Mouse (Mus musculus) kidney, adult 2 months (tissue): ENCODE data around the gene Bud23. TPM values are rescaled to one million over a fixed set of nuclear protein-coding genes. Genes with fewer than 3 reads are reported as not detected.
"Not testable (repeated sequence)": the region's sequence is repeated elsewhere in the genome, so short reads cannot be mapped to it uniquely, and the experiment has no call there.

Experiments used
- DNase-seq: peaks from one replicate; pipeline ENCODE4 v3.0.0; 2021
- H3K27ac ChIP-seq: fragments of 200-500 bp; 2 replicates; pipeline ENCODE4 v1.5.1; 2012; ENCODE audit warnings: low read depth, low read length, control low read depth, inconsistent platforms; ENCODE audit not compliant: insufficient read depth
- H3K27me3 ChIP-seq: fragments of 200-500 bp; replicated peaks from 2 replicates; pipeline ENCODE4 v1.6.1; 2012; ENCODE audit warnings: mild to moderate bottlenecking, moderate library complexity, low read length, inconsistent platforms; ENCODE audit not compliant: control insufficient read depth, insufficient read depth
- H3K36me3 ChIP-seq: fragments of 200-500 bp; 2 replicates; pipeline ENCODE4 v1.6.1; 2012; ENCODE audit warnings: mild to moderate bottlenecking, moderate library complexity, low read length, inconsistent platforms; ENCODE audit not compliant: control insufficient read depth, insufficient read depth
- H3K4me1 ChIP-seq: fragments of 200-500 bp; 2 replicates; pipeline ENCODE4 v1.6.1; 2011; ENCODE audit warnings: low read length; ENCODE audit not compliant: control insufficient read depth, insufficient read depth
- H3K4me3 ChIP-seq: fragments of 200-500 bp; 2 replicates; pipeline ENCODE4 v1.5.1; 2011; ENCODE audit warnings: mild to moderate bottlenecking, low read depth, low read length, control low read depth; ENCODE audit not compliant: insufficient read depth
- CTCF ChIP-seq: fragments of 200-500 bp; conservative IDR thresholded peaks from 2 replicates; pipeline ENCODE4 v1.5.1; 2011; ENCODE audit warnings: low read depth, mild to moderate bottlenecking, control low read depth, low read length, moderate library complexity, mixed read lengths; ENCODE audit not compliant: insufficient read depth, insufficient read length
- POLR2A ChIP-seq: fragments of 200-500 bp; IDR thresholded peaks from one replicate; pipeline ENCODE4 v1.6.1; 2011; ENCODE audit warnings: low read depth, low read length, control low read depth
- WGBS: fragments of 180-500 bp; shearing (Covaris S2); methylation state at CpG from one replicate; pipeline ENCODE4 v1.1.7; 2018; 5-methylcytosine and 5-hydroxymethylcytosine counted together
- polyA plus RNA-seq: library from polyadenylated mRNA; depleted of rRNA; stranded (reverse); fragments of >200 nt; gene quantifications from 2 replicates; pipeline ENCODE4 v1.2.3, GENCODE M21; 2012

Bud23 gene
- polyA plus RNA-seq, 1 experiment, result 50.7 TPM

DNA sequence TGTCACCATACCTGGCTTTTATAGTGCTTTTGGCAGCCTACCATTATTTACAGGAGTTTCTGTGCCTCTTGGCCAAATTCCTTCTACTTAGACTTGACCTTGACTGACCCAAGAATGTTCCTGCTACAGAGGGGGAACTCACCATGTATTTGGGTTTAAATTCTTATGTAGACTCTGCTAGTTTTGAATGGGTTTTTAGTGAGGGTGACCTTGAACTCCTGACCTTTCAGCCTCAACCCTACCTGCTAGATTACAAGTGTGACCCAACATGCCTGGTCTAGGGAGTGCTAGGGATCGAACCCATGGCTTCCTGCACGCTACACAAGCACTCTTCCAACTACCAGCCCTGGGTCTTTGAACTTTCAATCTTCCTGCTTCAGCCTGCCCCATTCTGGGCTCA is 7.3 kb upstream of the Bud23 start:
- Histone ChIP-seq H3K36me3 (no peaks in the 10 kb centered on the region), H3K4me1 (peaks cover 7% of the 10 kb centered on the region; the same call in 1 of the 2 replicates), H3K27me3 (no peaks in the 10 kb centered on the region), H3K4me3 (no peak overlapping the region), H3K27ac (no peak overlapping the region)
- TF ChIP-seq POLR2A (no peak), CTCF (no peak)
- DNase-seq, result no peak
- WGBS, result 92% methylated on average over 2 of the region's 2 CpGs

DNA sequence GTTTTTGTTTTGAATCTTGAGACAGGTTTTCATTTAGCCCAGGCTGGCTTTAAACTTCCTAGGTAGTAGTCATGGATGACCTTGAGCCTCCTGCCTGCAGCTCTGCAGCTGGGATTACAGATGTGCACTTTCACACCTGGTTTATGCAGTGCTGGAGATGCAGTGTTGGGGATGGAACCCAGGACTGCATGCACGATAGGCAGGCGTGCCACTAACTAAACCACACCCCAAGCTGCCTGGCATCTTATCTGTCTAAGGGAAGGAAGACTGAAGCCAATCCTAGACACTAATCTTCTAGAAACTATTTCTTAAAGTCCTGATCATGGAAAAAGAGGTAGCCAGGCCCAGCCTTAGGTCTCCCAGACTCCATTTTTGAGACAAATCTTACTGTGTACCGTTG is 5.7 kb upstream of the Bud23 start:
- H3K27me3 ChIP-seq, result no peaks in the 10 kb centered on the region
- 87% methylated on average over 3 of the region's 3 CpGs for WGBS
- peaks cover 3% of the 10 kb centered on the region; the same call in 1 of the 2 replicates for H3K4me1 ChIP-seq
- H3K4me3 ChIP-seq, result no peak overlapping the region
- no peaks in the 10 kb centered on the region for H3K36me3 ChIP-seq
- DNase-seq, result no peak
- no peak overlapping the region for H3K27ac ChIP-seq
- TF ChIP-seq POLR2A (no peak), CTCF (no peak)

DNA sequence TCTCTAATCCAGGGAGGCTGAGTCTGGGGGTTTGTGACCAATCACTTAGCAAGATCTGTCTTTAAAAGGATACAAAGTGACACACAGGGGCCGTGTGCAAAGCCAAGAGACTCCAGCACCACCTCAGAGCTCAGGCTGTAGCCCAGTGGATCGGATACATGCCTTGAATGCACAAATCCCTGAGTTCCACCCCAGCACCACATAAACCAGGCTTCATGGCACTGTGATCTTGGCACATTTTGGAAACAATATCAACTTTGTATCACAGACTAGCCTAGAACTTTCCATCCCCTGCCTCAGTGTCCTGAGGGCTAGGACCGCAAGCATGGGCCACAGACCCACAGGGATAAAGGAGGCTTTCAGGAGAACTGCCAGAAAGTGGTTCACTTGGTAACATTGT is 1.2 kb upstream of the Bud23 start:
- 93% methylated on average over 3 of the region's 3 CpGs for WGBS
- H3K36me3 ChIP-seq, result no peaks in the 10 kb centered on the region
- peaks cover 7% of the 10 kb centered on the region; the same call in 1 of the 2 replicates for H3K4me1 ChIP-seq
- TF ChIP-seq POLR2A (no peak), CTCF (no peak)
- H3K27me3 ChIP-seq, result no peaks in the 10 kb centered on the region
- no peak overlapping the region for H3K4me3 ChIP-seq
- no peak overlapping the region for H3K27ac ChIP-seq
- no peak for DNase-seq

- WGBS, result under 1% methylated on average over 40 of the region's 40 CpGs
- H3K27ac ChIP-seq, result peak overlapping the region; percentile 81
These were observed 385 bp downstream of the Bud23 start for GRCm38 (mm10) chr5:135064382-135064766.

DNA sequence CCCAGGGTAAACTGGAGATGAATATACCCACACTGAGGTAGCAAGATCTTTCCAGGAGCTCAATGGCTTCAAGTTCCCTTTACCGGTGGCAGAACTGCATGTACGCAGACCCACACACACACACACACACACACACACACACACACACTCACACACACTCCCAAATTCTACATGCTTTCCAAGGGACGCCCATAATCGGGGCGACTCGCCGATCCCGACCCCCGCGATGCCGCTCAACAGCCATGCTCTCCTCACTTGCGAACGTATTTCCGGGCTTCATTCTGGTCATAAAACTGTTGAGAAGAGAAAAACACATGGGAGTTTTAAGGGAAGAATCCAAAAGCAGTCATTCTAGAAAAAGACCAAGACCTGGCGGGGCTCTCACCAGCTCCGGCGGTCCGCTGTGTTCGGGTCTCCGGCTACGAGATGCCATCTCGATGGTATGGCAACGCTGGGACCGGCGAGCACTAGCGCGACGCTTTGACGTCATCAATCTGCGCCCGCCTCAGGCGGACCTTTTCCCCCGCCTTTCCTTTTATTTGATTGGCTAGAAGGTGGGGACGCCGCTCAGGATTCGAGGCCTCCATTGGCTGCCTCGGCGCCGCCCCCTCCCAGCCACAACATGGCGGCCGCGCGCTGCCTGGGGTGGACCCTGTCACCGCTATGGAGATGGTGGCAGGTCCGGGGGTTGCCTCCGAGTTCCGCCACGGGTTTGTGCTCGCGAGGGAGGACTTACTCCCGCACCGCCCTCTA is 954 bp downstream of the Bud23 start, which contains the start of gene Dnajc30:
TSS of gene Dnajc30 (plus strand) at position 574 of the 753 bp plus-strand sequence.
- peak; percentile 98 for DNase-seq
- WGBS, result under 1% methylated on average over 52 of the region's 52 CpGs
- H3K27me3 ChIP-seq, result no peaks in the 10 kb centered on the region
- H3K27ac ChIP-seq, result peak within 1 kb of the TSS; percentile 81
- peaks cover 2% of the 10 kb centered on the region; the same call in 1 of the 2 replicates for H3K36me3 ChIP-seq
- TF ChIP-seq POLR2A (no peak), CTCF (no peak)
- H3K4me3 ChIP-seq, result peak within 1 kb of the TSS; percentile 96
- H3K4me1 ChIP-seq, result peaks cover 7% of the 10 kb centered on the region; the same call in 1 of the 2 replicates

More at GRCm38 (mm10) chr5:135064382-135064766, 385 bp downstream of the Bud23 start:
- peaks cover 2% of the 10 kb centered on the region; the same call in 1 of the 2 replicates for H3K36me3 ChIP-seq
- H3K27me3 ChIP-seq, result no peaks in the 10 kb centered on the region
- H3K4me3 ChIP-seq, result peak overlapping the region; percentile 96
- peaks cover 7% of the 10 kb centered on the region; the same call in 1 of the 2 replicates for H3K4me1 ChIP-seq
- no peak for TF ChIP-seq CTCF
- no peak for TF ChIP-seq POLR2A
- DNase-seq, result no peak

DNA sequence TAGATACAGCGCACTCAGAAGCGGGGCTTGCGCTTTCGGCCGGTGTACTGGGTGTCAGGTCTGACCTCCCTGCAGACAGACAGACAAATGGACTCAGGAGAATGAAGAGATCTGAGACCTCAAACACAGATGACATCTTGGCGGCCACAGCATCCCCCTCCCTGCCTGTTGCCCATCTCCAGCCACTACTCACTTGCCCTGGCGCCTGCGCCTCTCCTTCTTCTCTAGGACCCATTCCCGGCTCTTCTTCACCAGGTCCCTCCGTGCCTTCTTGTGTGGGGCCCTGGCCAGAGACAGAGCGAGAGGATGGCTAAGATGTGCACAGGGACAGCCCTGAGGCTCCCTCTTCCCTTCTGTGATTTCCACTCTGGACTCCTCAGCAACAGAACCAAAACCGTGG is 11.4 kb downstream of the Bud23 start:
- no peak overlapping the region for H3K4me3 ChIP-seq
- no peak overlapping the region for H3K27ac ChIP-seq
- WGBS, result 91% methylated on average over 12 of the region's 12 CpGs
- H3K27me3 ChIP-seq, result no peaks in the 10 kb centered on the region
- H3K4me1 ChIP-seq, result no peaks in the 10 kb centered on the region
- no peaks in the 10 kb centered on the region; the same call in 1 of the 2 replicates for H3K36me3 ChIP-seq
- no peak for DNase-seq
- TF ChIP-seq POLR2A, result no peak
- TF ChIP-seq CTCF, result no peak

- not testable (repeated sequence) for H3K4me3 ChIP-seq, H3K27ac ChIP-seq, H3K4me1 ChIP-seq, DNase-seq, H3K36me3 ChIP-seq, H3K27me3 ChIP-seq
- WGBS, result 98% methylated on average over 6 of the region's 6 CpGs
These were observed 15.5 kb downstream of the Bud23 start for GRCm38 (mm10) chr5:135049268-135049667.
